Mouse (Mus musculus) midbrain, embryonic 12.5 days (tissue): Measurements from ENCODE around the gene Insc. TPM values are rescaled to one million over a fixed set of nuclear protein-coding genes. Genes with fewer than 3 reads are reported as not detected.

Experiments
- ATAC-seq: fragments of 200-750 bp; cut with Nextera tagmentation; 2 replicates; pipeline ENCODE4 v1.8.0; 2017; ENCODE audit warnings: low read depth, moderate TSS enrichment, moderate library complexity; ENCODE audit not compliant: low FRiP score
- H3K27ac ChIP-seq: fragments of 300-500 bp; sonication (generic); replicated peaks from 2 replicates; pipeline ENCODE4 v1.5.1; 2016; ENCODE audit warnings: mild to moderate bottlenecking
- H3K27me3 ChIP-seq: fragments of 300-500 bp; sonication (generic); 2 replicates; pipeline ENCODE4 v1.6.1; 2016; ENCODE audit warnings: mild to moderate bottlenecking
- H3K36me3 ChIP-seq: fragments of 300-500 bp; sonication (generic); 2 replicates; pipeline ENCODE4 v1.6.1; 2016
- H3K4me1 ChIP-seq: fragments of 300-500 bp; sonication (generic); 2 replicates; pipeline ENCODE4 v1.6.1; 2016
- H3K4me2 ChIP-seq: fragments of 300-500 bp; sonication (generic); replicated peaks from 2 replicates; pipeline ENCODE4 v1.6.1; 2016; ENCODE audit warnings: mild to moderate bottlenecking, moderate library complexity
- H3K4me3 ChIP-seq: fragments of 300-500 bp; sonication (generic); 2 replicates; pipeline ENCODE4 v1.5.1; 2016; ENCODE audit warnings: mild to moderate bottlenecking
- H3K9ac ChIP-seq: fragments of 300-500 bp; sonication (generic); replicated peaks from 2 replicates; pipeline ENCODE4 v1.6.1; 2016; ENCODE audit warnings: mild to moderate bottlenecking, moderate library complexity
- H3K9me3 ChIP-seq: fragments of 300-500 bp; sonication (generic); 2 replicates; pipeline ENCODE4 v1.6.1; 2016; ENCODE audit warnings: mild to moderate bottlenecking
- WGBS: fragments of 180-500 bp; shearing (Covaris S2); methylation state at CpG from one replicate; pipeline ENCODE4 v1.1.7; 2016; 5-methylcytosine and 5-hydroxymethylcytosine counted together
- polyA plus RNA-seq: library from polyadenylated mRNA; unstranded; fragments of >200 nt; fragmentation: Nextera tagmentation; extraction: Ambion mirVana; gene quantifications from 2 replicates; pipeline ENCODE4 v1.2.1, GENCODE M21; 2016

The Insc gene
- polyA plus RNA-seq, 1 experiment from 2014 or later, result 1.8 TPM

DNA sequence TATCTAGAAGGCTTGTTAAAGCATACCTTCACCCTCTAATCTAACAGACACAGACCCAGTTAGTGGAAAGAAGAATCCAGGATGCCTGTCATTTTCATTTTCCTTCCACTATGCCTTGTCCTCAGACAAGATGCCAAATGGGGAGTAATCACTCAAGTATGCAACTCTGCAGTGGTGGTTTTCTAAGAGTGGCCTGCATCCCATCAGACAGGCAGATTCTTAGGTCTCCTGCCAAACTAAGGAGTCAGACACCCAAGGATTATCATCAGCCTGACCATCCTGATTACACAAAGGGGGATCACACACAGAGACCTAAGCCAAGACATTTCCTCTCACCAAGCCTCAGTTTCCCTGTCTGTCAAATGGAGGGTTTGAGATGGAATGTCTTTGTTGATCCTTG, 5.3 kb upstream of the Insc start:
- no peaks in the 10 kb centered on the region for H3K9me3 ChIP-seq
- H3K27me3 ChIP-seq, result no peaks in the 10 kb centered on the region
- H3K4me3 ChIP-seq, result no peak overlapping the region
- no peak overlapping the region for H3K27ac ChIP-seq
- no peak overlapping the region for H3K4me2 ChIP-seq
- H3K36me3 ChIP-seq, result no peaks in the 10 kb centered on the region
- no peak for ATAC-seq
- no peak overlapping the region for H3K9ac ChIP-seq
- H3K4me1 ChIP-seq, result 0 out of 2 replicates have a peak, but pooled peaks cover 2% of the 10 kb centered on the region

GRCm38 (mm10) chr7:114740360-114741165, 2.9 kb upstream of the Insc start:
- WGBS, result 46% methylated on average over 6 of the region's 6 CpGs
- Histone ChIP-seq H3K27ac (no peak overlapping the region), H3K4me2 (no peak overlapping the region), H3K4me3 (no peak overlapping the region), H3K9ac (no peak overlapping the region), H3K4me1 (peaks cover 4% of the 10 kb centered on the region), H3K27me3 (peaks cover 12% of the 10 kb centered on the region), H3K9me3 (no peaks in the 10 kb centered on the region), H3K36me3 (no peaks in the 10 kb centered on the region)
- ATAC-seq, result no peak

GRCm38 (mm10) chr7:114744639-114745245, 1.2 kb downstream of the Insc start:
- H3K9me3 ChIP-seq, result no peaks in the 10 kb centered on the region
- H3K4me1 ChIP-seq, result peaks cover 8% of the 10 kb centered on the region
- no peaks in the 10 kb centered on the region for H3K36me3 ChIP-seq
- 67% methylated on average over 3 of the region's 3 CpGs for WGBS
- peaks cover 25% of the 10 kb centered on the region for H3K27me3 ChIP-seq
- no peak overlapping the region for H3K27ac ChIP-seq
- no peak for ATAC-seq
- no peak overlapping the region for H3K4me3 ChIP-seq
- no peak overlapping the region for H3K4me2 ChIP-seq
- H3K9ac ChIP-seq, result no peak overlapping the region

DNA sequence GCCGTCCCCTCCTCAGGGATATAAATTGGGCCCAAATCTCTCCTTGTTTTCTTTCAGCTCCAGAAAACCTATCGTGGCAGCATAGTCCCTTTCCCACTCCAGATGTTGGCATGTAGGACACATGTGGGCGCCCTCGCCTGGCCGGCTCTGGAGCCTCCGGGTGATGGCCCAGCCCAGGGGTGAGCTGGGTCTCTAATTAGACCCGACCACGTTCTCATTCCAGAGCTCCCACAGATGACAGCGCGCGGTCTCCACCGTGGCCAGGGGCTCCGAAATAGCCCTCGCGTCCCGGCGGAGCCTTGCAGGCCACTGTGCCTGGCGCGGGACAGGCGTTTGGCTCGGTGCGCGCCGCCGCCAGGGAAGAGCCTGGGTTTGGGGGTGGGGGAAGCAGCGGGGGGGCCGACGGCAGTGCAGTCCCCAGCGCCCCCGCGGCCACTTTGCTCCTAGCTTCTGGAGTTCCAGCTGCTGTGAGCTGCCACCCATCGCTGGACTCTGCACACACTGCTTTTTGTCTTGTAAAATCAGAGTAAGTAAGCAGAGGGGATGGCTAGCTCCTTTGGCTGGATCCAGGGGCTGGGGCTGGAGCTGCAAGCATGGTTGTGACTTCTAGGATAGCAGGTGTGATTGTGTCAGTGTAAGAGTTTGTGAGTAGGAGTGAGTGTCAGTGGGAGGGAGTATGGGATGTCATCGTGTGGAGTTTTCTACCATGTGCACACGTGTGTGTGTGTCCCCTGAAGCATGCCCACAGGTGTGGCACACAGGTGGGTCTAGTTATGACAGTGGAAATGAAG, 2.2 kb downstream of the Insc start:
- no peak overlapping the region for H3K27ac ChIP-seq
- peak overlapping the region; percentile 41; the same call in 1 of the 2 replicates for H3K9ac ChIP-seq
- no peaks in the 10 kb centered on the region for H3K9me3 ChIP-seq
- H3K4me2 ChIP-seq, result peak overlapping the region; percentile 79
- H3K27me3 ChIP-seq, result peaks cover 25% of the 10 kb centered on the region
- 4% methylated on average over 31 of the region's 34 CpGs for WGBS
- H3K4me1 ChIP-seq, result peaks cover 7% of the 10 kb centered on the region
- peak overlapping the region; percentile 40 for H3K4me3 ChIP-seq
- ATAC-seq, result 0 out of 2 replicates have a peak, but pooled peaks have one; percentile 62
- H3K36me3 ChIP-seq, result no peaks in the 10 kb centered on the region

DNA sequence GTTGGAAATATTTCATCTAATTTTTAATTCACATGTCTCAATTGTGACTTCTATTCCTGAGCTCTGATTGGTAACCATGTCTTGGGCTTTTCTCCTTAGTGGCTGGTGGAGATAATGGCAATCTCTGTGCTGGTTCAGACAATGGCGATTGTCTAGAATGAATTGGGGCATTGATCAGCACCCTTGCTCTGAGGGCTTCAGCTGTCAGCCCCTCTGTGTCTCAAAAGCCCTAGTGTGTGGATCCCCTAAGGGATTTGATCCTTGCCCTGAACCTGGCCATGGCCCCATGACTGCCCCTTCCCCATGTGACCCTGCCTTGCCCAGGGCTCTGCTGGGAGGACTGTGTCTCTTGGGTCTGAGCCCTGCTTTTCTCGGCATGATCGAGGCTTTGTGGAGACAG, 4.1 kb downstream of the Insc start:
- Histone ChIP-seq H3K9me3 (no peaks in the 10 kb centered on the region), H3K27ac (no peak overlapping the region), H3K4me1 (peaks cover 6% of the 10 kb centered on the region), H3K9ac (no peak overlapping the region), H3K36me3 (no peaks in the 10 kb centered on the region), H3K27me3 (peaks cover 25% of the 10 kb centered on the region), H3K4me2 (no peak overlapping the region), H3K4me3 (no peak overlapping the region)
- ATAC-seq, result no peak
- 51% methylated on average over 3 of the region's 3 CpGs for WGBS

GRCm38 (mm10) chr7:114748239-114748638, 4.7 kb downstream of the Insc start:
- Histone ChIP-seq H3K4me1 (peaks cover 6% of the 10 kb centered on the region), H3K4me2 (no peak overlapping the region), H3K27me3 (peaks cover 25% of the 10 kb centered on the region), H3K9ac (no peak overlapping the region), H3K27ac (no peak overlapping the region), H3K36me3 (no peaks in the 10 kb centered on the region), H3K4me3 (no peak overlapping the region), H3K9me3 (no peaks in the 10 kb centered on the region)
- no peak for ATAC-seq
- 63% methylated on average over 4 of the region's 4 CpGs for WGBS

- no peaks in the 10 kb centered on the region for H3K27me3 ChIP-seq
- H3K4me1 ChIP-seq, result no peaks in the 10 kb centered on the region
- no peaks in the 10 kb centered on the region for H3K9me3 ChIP-seq
- H3K9ac ChIP-seq, result no peak overlapping the region
- no peak overlapping the region for H3K4me2 ChIP-seq
- H3K36me3 ChIP-seq, result no peaks in the 10 kb centered on the region
- ATAC-seq, result no peak
- H3K4me3 ChIP-seq, result no peak overlapping the region
- no peak overlapping the region for H3K27ac ChIP-seq
- WGBS, result 68% methylated on average over 2 of the region's 2 CpGs
Observed at GRCm38 (mm10) chr7:114753471-114753870, 10.0 kb downstream of the Insc start.

DNA sequence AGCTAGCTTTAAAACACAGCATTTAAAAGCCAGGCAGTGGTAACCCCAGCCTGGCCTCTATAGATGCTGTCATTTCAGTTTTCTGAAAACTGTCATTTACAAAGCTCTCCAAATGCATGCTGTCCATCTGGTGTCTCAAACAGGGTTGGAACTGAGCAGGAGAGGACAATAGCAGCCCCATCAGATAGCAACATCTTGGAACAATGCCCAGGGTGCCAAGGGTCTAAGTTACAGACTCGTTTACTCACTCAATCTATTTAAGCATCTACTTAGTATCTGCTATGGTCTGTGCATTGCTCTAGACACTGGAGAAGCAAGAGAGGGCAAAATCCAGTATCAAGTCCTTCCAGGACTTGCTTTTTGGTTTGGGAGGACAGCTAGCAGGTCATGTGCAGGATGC, 10.7 kb downstream of the Insc start:
- no peak for ATAC-seq
- no peaks in the 10 kb centered on the region for H3K36me3 ChIP-seq
- H3K27ac ChIP-seq, result no peak overlapping the region
- no peaks in the 10 kb centered on the region for H3K9me3 ChIP-seq
- no peaks in the 10 kb centered on the region for H3K4me1 ChIP-seq
- H3K4me2 ChIP-seq, result no peak overlapping the region
- WGBS, result 50% methylated on average over 1 of the region's 1 CpGs
- no peak overlapping the region for H3K4me3 ChIP-seq
- H3K9ac ChIP-seq, result no peak overlapping the region
- H3K27me3 ChIP-seq, result no peaks in the 10 kb centered on the region

GRCm38 (mm10) chr7:114754626-114755025, 11.1 kb downstream of the Insc start:
- Histone ChIP-seq H3K27ac (no peak overlapping the region), H3K4me2 (no peak overlapping the region), H3K4me1 (no peaks in the 10 kb centered on the region), H3K4me3 (no peak overlapping the region), H3K27me3 (no peaks in the 10 kb centered on the region), H3K9me3 (no peaks in the 10 kb centered on the region), H3K9ac (no peak overlapping the region), H3K36me3 (no peaks in the 10 kb centered on the region)
- 86% methylated on average over 8 of the region's 8 CpGs for WGBS
- no peak for ATAC-seq

DNA sequence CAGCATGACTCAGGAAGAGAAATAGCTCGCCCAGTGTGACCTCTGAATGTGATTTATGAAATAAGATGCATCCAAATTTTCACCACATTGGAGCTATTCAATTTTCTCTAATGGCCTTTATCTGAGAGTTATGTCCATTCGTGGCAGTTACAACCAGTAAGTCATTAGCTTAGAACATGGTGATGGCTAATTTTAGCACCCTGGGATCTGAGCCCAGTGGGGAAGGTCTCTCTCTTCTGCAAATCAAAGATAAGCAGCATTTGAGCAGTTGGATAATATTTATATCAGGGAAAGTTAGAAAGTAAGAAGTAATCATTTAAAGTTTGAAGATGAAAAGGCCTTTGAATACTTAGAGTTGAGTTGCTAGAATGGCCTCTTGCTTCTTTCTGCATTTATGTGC, 19.2 kb downstream of the Insc start:
- Histone ChIP-seq H3K9me3 (no peaks in the 10 kb centered on the region), H3K27me3 (no peaks in the 10 kb centered on the region), H3K36me3 (no peaks in the 10 kb centered on the region), H3K27ac (no peak overlapping the region), H3K4me3 (no peak overlapping the region), H3K9ac (no peak overlapping the region), H3K4me2 (no peak overlapping the region), H3K4me1 (no peaks in the 10 kb centered on the region)
- no peak for ATAC-seq
- WGBS, result 84% methylated on average over 2 of the region's 2 CpGs

DNA sequence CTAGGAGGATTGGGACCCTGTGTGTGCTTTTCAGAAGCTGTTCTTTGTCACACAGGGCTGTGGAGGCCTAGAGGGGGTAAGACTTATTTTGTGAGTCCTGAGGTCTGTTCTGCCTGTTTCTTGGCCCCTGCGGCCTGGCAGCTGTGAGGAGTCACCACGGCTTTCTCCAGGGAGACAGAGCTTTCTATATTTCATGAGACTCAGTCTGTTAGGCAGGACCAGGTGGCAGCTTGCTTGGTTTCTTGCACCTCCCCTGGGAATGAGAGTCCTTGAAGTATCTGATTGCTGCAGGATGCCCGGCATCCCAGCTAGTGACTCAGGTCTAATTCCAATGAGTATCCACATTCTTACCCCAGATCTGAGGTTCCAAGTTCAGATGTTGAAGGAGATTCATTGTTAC, 21.8 kb downstream of the Insc start:
- Histone ChIP-seq H3K4me3 (no peak overlapping the region), H3K9me3 (no peaks in the 10 kb centered on the region), H3K9ac (no peak overlapping the region), H3K4me1 (no peaks in the 10 kb centered on the region), H3K36me3 (no peaks in the 10 kb centered on the region), H3K27me3 (no peaks in the 10 kb centered on the region), H3K4me2 (no peak overlapping the region), H3K27ac (no peak overlapping the region)
- WGBS, result 80% methylated on average over 3 of the region's 3 CpGs
- ATAC-seq, result no peak

- H3K9ac ChIP-seq, result no peak overlapping the region
- H3K4me3 ChIP-seq, result no peak overlapping the region
- ATAC-seq, result no peak
- H3K27me3 ChIP-seq, result no peaks in the 10 kb centered on the region
- H3K4me1 ChIP-seq, result no peaks in the 10 kb centered on the region
- no peaks in the 10 kb centered on the region for H3K36me3 ChIP-seq
- H3K4me2 ChIP-seq, result no peak overlapping the region
- 85% methylated on average over 3 of the region's 3 CpGs for WGBS
- no peak overlapping the region for H3K27ac ChIP-seq
- H3K9me3 ChIP-seq, result no peaks in the 10 kb centered on the region
Observed at GRCm38 (mm10) chr7:114766523-114766922, 23.0 kb downstream of the Insc start.
